7 mouse cellular contexts compared by ENCODE assay signal in genomic region chr16:44394577-44395243, GRCm38 (mm10). TPM values are rescaled to one million over a fixed set of nuclear protein-coding genes. Genes with fewer than 3 reads are reported as not detected.
DNase-seq lines count a peak whose midpoint lies in the region; TF ChIP-seq lines count a peak whose summit lies in the region.

TSS of gene Cfap44 (plus strand) at chr16:44394796.

- TF ChIP-seq EP300 in heart, adult 2 months (IDR thresholded peaks at IDR 0.05; ENCODE audit: insufficient read depth, low read depth, low read length) = no peak

- no peak within 1 kb of the TSS for H3K27ac ChIP-seq in heart, adult 2 months

- intact Hi-C loops in heart, adult 2 months (cut with DNase I) = no loop called here
- intact Hi-C loops in left cerebral cortex, postnatal 36 days (cut with DNase I) = no loop called here

- WGBS in heart, adult 2 months = 6% methylated on average over 17 of the region's 17 CpGs

- no peak for TF ChIP-seq CTCF in heart, adult 2 months (IDR thresholded peaks at IDR 0.05)

- no peaks in the 10 kb centered on the region for H3K27me3 ChIP-seq in heart, adult 2 months (ENCODE audit: control insufficient read depth, insufficient read depth, low read length)

- no peaks in the 10 kb centered on the region for H3K36me3 ChIP-seq in heart, adult 2 months (ENCODE audit: control insufficient read depth, insufficient read depth, low read length)

- H3K9ac ChIP-seq in heart, adult 2 months (ENCODE audit: low read depth, low read length) = no peak within 1 kb of the TSS

- no peaks in the 10 kb centered on the region for H3K79me2 ChIP-seq in heart, adult 2 months (replicated peaks; ENCODE audit: control insufficient read depth, insufficient read depth, low read length)

- DNase-seq in adrenal gland, postnatal 14 days = peak; percentile 90
- DNase-seq in embryo, embryonic 10.5 days (ENCODE audit: low spot score) = peak; percentile 97
- peak; percentile 21 to 26 for DNase-seq in heart, adult 2 months
- peak; percentile 58 for DNase-seq in kidney, adult 18-20 months
- DNase-seq in left cerebral cortex, postnatal 36 days (ENCODE audit: low spot score in 2 of 2) = peak; percentile 85 to 87
- peak; percentile 96 for DNase-seq in mesoderm, embryonic 11.5 days (ENCODE audit: low read depth, low spot score)
- DNase-seq in right cerebral cortex, postnatal 25 days = peak; percentile 87

- H3K4me1 ChIP-seq in heart, adult 2 months (ENCODE audit: control insufficient read depth, insufficient read depth, low read length) = peaks cover 1% of the 10 kb centered on the region; the same call in 1 of the 2 replicates

- no peak for TF ChIP-seq POLR2A in heart, adult 2 months (IDR thresholded peaks at IDR 0.05; ENCODE audit: insufficient read depth, low read depth, low read length)

- no peak within 1 kb of the TSS for H3K4me3 ChIP-seq in heart, adult 2 months

RNA-seq across cellular contexts. Expression of gene Cfap44, which starts in this region (rescaled TPM):
- 0.71 and 1.4 TPM in 2 replicates for total RNA-seq in adrenal gland, postnatal 14 days (2021)
- not detected for total RNA-seq in heart, adult 2 months (2021)
- polyA plus RNA-seq in heart, adult 2 months (2012; rRNA removed) = 0.55 TPM in 1 of 2 replicates, not detected in the other
- 1 to 10 TPM; 2.9 to 4.3 TPM for total RNA-seq in left cerebral cortex, postnatal 36 days (2021)

Comparison
In these comparisons a context has a peak if more than half of its experiments do, and no peak if none do; other contexts are left out.
1. Peak in DNase-seq in heart, adult 2 months; RNA of the gene not detected or under 1 TPM.
2. DNase-seq: peak in every context shown above with its lines; median percentile 97 in embryo, embryonic 10.5 days; 96 in mesoderm, embryonic 11.5 days; 90 in adrenal gland, postnatal 14 days; 87 in right cerebral cortex, postnatal 25 days; 86 in left cerebral cortex, postnatal 36 days; 58 in kidney, adult 18-20 months; 24 in heart, adult 2 months.